Mouse (Mus musculus) MEL (cell line): ENCODE data around the gene Crim1. TPM values are rescaled to one million over a fixed set of nuclear protein-coding genes. Genes with fewer than 3 reads are reported as not detected.

Source experiments
- DNase-seq: peaks from one replicate; pipeline ENCODE4 v3.0.0; 2011; ENCODE audit warnings: low read depth, low spot score
- H3K27ac ChIP-seq: 2 replicates; pipeline ENCODE4 v1.5.1; 2012; ENCODE audit warnings: low read depth, mild to moderate bottlenecking, control low read depth, low read length, moderate library complexity; ENCODE audit not compliant: control insufficient read depth
- H3K27me3 ChIP-seq, 2 experiments: fragments of 150-350 bp in 1 of 2; sonication (generic) in 1 of 2; 2 replicates each; pipeline ENCODE4 v1.6.1; 2012; ENCODE audit warnings: low read length in 2 of 2, mild to moderate bottlenecking in 2 of 2, improper control_type of control experiment in 1 of 2, moderate library complexity in 1 of 2; ENCODE audit not compliant: insufficient read depth in 2 of 2, control insufficient read depth in 1 of 2
- H3K36me3 ChIP-seq, 2 experiments: 2 replicates each; pipeline ENCODE4 v1.6.1; 2012 to 2014; ENCODE audit warnings: low read length in 2 of 2, improper control_type of control experiment in 1 of 2, inconsistent platforms in 1 of 2, mild to moderate bottlenecking in 1 of 2; ENCODE audit not compliant: insufficient read depth in 2 of 2, control insufficient read depth in 1 of 2
- H3K4me1 ChIP-seq, 2 experiments: fragments of 150-350 bp in 1 of 2; sonication (generic) in 1 of 2; 2 replicates each; pipeline ENCODE4 v1.6.1; 2012; ENCODE audit warnings: low read length in 2 of 2, improper control_type of control experiment in 1 of 2, mild to moderate bottlenecking in 1 of 2; ENCODE audit not compliant: insufficient read depth in 2 of 2, control insufficient read depth in 1 of 2
- H3K4me3 ChIP-seq, 2 experiments: fragments of 150-350 bp in 1 of 2; sonication (generic) in 1 of 2; 2 replicates each; pipeline ENCODE4 v1.5.1; 2012; ENCODE audit warnings: low read depth in 2 of 2, low read length in 2 of 2, mild to moderate bottlenecking in 2 of 2, moderate library complexity in 2 of 2, control low read depth in 1 of 2, improper control_type of control experiment in 1 of 2; ENCODE audit not compliant: control insufficient read depth in 1 of 2, insufficient read depth in 1 of 2
- H3K79me2 ChIP-seq: 2 replicates; pipeline ENCODE4 v1.6.1; 2012; ENCODE audit warnings: mild to moderate bottlenecking, low read length, moderate library complexity; ENCODE audit not compliant: control insufficient read depth, poor library complexity, insufficient read depth
- H3K9ac ChIP-seq: 2 replicates; pipeline ENCODE4 v1.6.1; 2012; ENCODE audit warnings: low read depth, mild to moderate bottlenecking, control low read depth, low read length, moderate library complexity; ENCODE audit not compliant: control insufficient read depth, poor library complexity, severe bottlenecking
- H3K9me3 ChIP-seq: fragments of 150-350 bp; sonication (generic); replicated peaks from 2 replicates; pipeline ENCODE4 v1.6.1; 2012; ENCODE audit warnings: mild to moderate bottlenecking, low read length, improper control_type of control experiment, moderate library complexity; ENCODE audit not compliant: insufficient read depth
- CHD1 ChIP-seq: IDR thresholded peaks from 2 replicates; pipeline ENCODE4 v1.6.1; 2012; ENCODE audit warnings: low read depth, mild to moderate bottlenecking, inconsistent platforms, low read length, improper control_type of control experiment
- CTCF ChIP-seq, 3 experiments: IDR thresholded peaks in 2 of 3; conservative IDR thresholded peaks in 1 of 3; 2 replicates each; pipeline ENCODE4 v1.5.1; 2011 to 2012; ENCODE audit warnings: low read length in 3 of 3, low read depth in 2 of 3, mild to moderate bottlenecking in 2 of 3, improper control_type of control experiment in 1 of 3, inconsistent platforms in 1 of 3, mixed read lengths in 1 of 3, moderate library complexity in 1 of 3; ENCODE audit not compliant: control insufficient read depth in 1 of 3, insufficient read depth in 1 of 3, poor library complexity in 1 of 3, severe bottlenecking in 1 of 3
- ELF1 ChIP-seq: IDR thresholded peaks from 2 replicates; pipeline ENCODE4 v1.6.1; 2014; ENCODE audit warnings: low read depth, mild to moderate bottlenecking, inconsistent platforms, low read length, improper control_type of control experiment, moderate library complexity
- GABPA ChIP-seq: IDR thresholded peaks from 2 replicates; pipeline ENCODE4 v1.6.1; 2012; ENCODE audit warnings: low read depth, mild to moderate bottlenecking, inconsistent platforms, low read length, improper control_type of control experiment, moderate library complexity
- MXI1 ChIP-seq: IDR thresholded peaks from 2 replicates; pipeline ENCODE4 v1.6.1; 2011; ENCODE audit warnings: mild to moderate bottlenecking, low read depth, low read length, improper control_type of control experiment
- MYB ChIP-seq: IDR thresholded peaks from 2 replicates; pipeline ENCODE4 v1.6.1; 2011; ENCODE audit warnings: mild to moderate bottlenecking, low read depth, low read length, improper control_type of control experiment
- MYC ChIP-seq: IDR thresholded peaks from 2 replicates; pipeline ENCODE4 v1.6.1; 2011; ENCODE audit warnings: low read depth, mild to moderate bottlenecking, low read length, improper control_type of control experiment, moderate library complexity
- NRF1 ChIP-seq: IDR thresholded peaks from 2 replicates; pipeline ENCODE4 v1.6.1; 2014; ENCODE audit warnings: low read depth, mild to moderate bottlenecking, inconsistent platforms, low read length, improper control_type of control experiment, moderate library complexity; ENCODE audit not compliant: poor library complexity, insufficient read depth, severe bottlenecking
- POLR2AphosphoS5 ChIP-seq: IDR thresholded peaks from 2 replicates; pipeline ENCODE4 v1.6.1; 2012; ENCODE audit warnings: low read depth, borderline replicate concordance, mild to moderate bottlenecking, inconsistent platforms, low read length, moderate library complexity, mixed read lengths
- RAD21 ChIP-seq: IDR thresholded peaks from 2 replicates; pipeline ENCODE4 v1.6.1; 2011; ENCODE audit warnings: mild to moderate bottlenecking, low read depth, low read length, improper control_type of control experiment
- SIN3A ChIP-seq: IDR thresholded peaks from 2 replicates; pipeline ENCODE4 v1.6.1; 2012; ENCODE audit warnings: low read length, improper control_type of control experiment, inconsistent platforms
- TAL1 ChIP-seq: IDR thresholded peaks from 2 replicates; pipeline ENCODE4 v1.6.1; 2012; ENCODE audit warnings: mild to moderate bottlenecking, inconsistent platforms, low read length, moderate library complexity, mixed read lengths
- USF1 ChIP-seq: IDR thresholded peaks from 2 replicates; pipeline ENCODE4 v1.6.1; 2014; ENCODE audit warnings: low read depth, mild to moderate bottlenecking, inconsistent platforms, low read length, improper control_type of control experiment, moderate library complexity
- ZC3H11A ChIP-seq: IDR thresholded peaks from 2 replicates; pipeline ENCODE4 v1.6.1; 2012; ENCODE audit warnings: low read depth, mild to moderate bottlenecking, inconsistent platforms, low read length, improper control_type of control experiment
- ZKSCAN1 ChIP-seq: IDR thresholded peaks from 2 replicates; pipeline ENCODE4 v1.6.1; 2012; ENCODE audit warnings: low read depth, mild to moderate bottlenecking, inconsistent platforms, low read length, improper control_type of control experiment, moderate library complexity
- ZMIZ1 ChIP-seq: IDR thresholded peaks from 2 replicates; pipeline ENCODE4 v1.6.1; 2012; ENCODE audit warnings: low read depth, mild to moderate bottlenecking, inconsistent platforms, low read length, improper control_type of control experiment, moderate library complexity
- ZNF384 ChIP-seq: IDR thresholded peaks from 2 replicates; pipeline ENCODE4 v1.6.1; 2012; ENCODE audit warnings: low read depth, mild to moderate bottlenecking, inconsistent platforms, low read length, improper control_type of control experiment
- polyA plus RNA-seq, 2 experiments: library from polyadenylated mRNA; stranded (reverse) in 1 of 2; unstranded in 1 of 2; fragments of >175 nt in 1 of 2; fragments of >200 nt in 1 of 2; gene quantifications; 2 replicates each; pipeline versions ENCODE4 v1.2.1 to v1.2.4; 2012; ENCODE audit warnings: low replicate concordance in 2 of 2, low read depth in 1 of 2; ENCODE audit not compliant: insufficient read length in 2 of 2, insufficient read depth in 1 of 2, missing spikeins in 1 of 2
- total RNA-seq: library from RNA; depleted of rRNA; stranded (reverse); fragments of 300-350 nt; gene quantifications from 2 replicates; pipeline ENCODE4 v1.2.3, GENCODE M21; 2012

Gene Crim1
- total and polyA plus RNA-seq, 3 experiments = not detected

DNA sequence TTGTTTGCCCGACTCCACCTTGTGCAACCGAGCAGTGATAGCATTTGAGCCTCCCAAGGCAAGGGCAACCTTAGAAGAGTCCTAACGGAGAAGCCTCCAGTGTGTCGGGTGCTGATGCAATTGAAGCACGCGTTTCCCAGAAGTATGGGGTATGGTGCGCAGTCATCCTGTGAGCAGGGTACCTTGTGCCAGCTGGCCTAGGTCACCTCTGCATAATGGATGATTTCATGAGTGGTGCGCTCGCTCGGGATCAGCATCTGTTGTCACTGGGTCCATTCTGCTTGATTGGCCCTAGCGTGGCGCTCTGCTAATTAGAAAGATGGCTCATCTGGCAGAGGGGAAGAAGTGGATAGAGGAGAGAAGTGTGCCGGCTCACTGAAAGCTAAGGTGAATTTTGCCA is 37.9 kb downstream of the Crim1 start:
- Histone ChIP-seq H3K27ac (no peak overlapping the region), H3K4me3 (no peak overlapping the region)
- TF ChIP-seq TAL1 (no peak), ELF1 (no peak), ZKSCAN1 (no peak), NRF1 (no peak), USF1 (no peak), ZC3H11A (no peak), SIN3A (no peak), ZNF384 (no peak), RAD21 (no peak), MYC (no peak), GABPA (no peak)

GRCm38 (mm10) chr17:78240161-78240560 is 40.1 kb downstream of the Crim1 start:
- Histone ChIP-seq H3K4me1 (no peaks in the 10 kb centered on the region), H3K27me3 (no peaks in the 10 kb centered on the region), H3K9ac (no peak overlapping the region), H3K36me3 (no peaks in the 10 kb centered on the region), H3K27ac (no peak overlapping the region), H3K79me2 (no peaks in the 10 kb centered on the region), H3K4me3 (no peak overlapping the region), H3K9me3 (no peaks in the 10 kb centered on the region)
- no peak for DNase-seq
- no peak for TF ChIP-seq CTCF (IDR thresholded peaks at IDR 0.05 in 2 of 3, conservative IDR thresholded peaks at IDR 0.05 in 1 of 3; ENCODE audit: control insufficient read depth in 1 of 3, insufficient read depth in 1 of 3, low read depth in 2 of 3, low read length in 3 of 3, poor library complexity in 1 of 3, severe bottlenecking in 1 of 3)
- TF ChIP-seq CHD1 = no peak
- no peak for TF ChIP-seq ZMIZ1
- no peak for TF ChIP-seq POLR2AphosphoS5
- no peak for TF ChIP-seq ZC3H11A
- no peak for TF ChIP-seq MXI1
- no peak for TF ChIP-seq MYB

More for the DNA sequence above, 37.9 kb downstream of the Crim1 start:
- no peaks in the 10 kb centered on the region for H3K36me3 ChIP-seq
- H3K9ac ChIP-seq = no peak overlapping the region
- DNase-seq = no peak
- no peaks in the 10 kb centered on the region for H3K27me3 ChIP-seq
- no peaks in the 10 kb centered on the region for H3K79me2 ChIP-seq
- no peaks in the 10 kb centered on the region for H3K9me3 ChIP-seq
- no peaks in the 10 kb centered on the region for H3K4me1 ChIP-seq
